Mouse (Mus musculus): ENCODE measurements at regions not wholly inside any gene's neighbourhood (a gene's known extent, or its start where the extent isn't known, plus 50 kb on each side); places are given as distances from the start of the nearest gene placed in this dataset.

- Histone ChIP-seq H3K27me3 (replicated peaks) (peaks cover 2% of the 10 kb centered on the region), H3K4me3 (replicated peaks in 1 of 3; ENCODE audit: low read depth in 2 of 3, low read length in 2 of 3, poor library complexity in 1 of 3) (no peak overlapping the region), H3K9ac (ENCODE audit: insufficient read depth, low read depth) (no peak overlapping the region), H3K4me2 (ENCODE audit: insufficient read depth, low read depth, poor library complexity, severe bottlenecking) (no peak overlapping the region), H3K9me3 (replicated peaks; ENCODE audit: low read length) (no peaks in the 10 kb centered on the region), H3K79me2 (replicated peaks; ENCODE audit: control insufficient read depth, extremely low read depth, insufficient read depth, poor library complexity, severe bottlenecking) (no peaks in the 10 kb centered on the region), H3K36me3 (replicated peaks in 1 of 2; ENCODE audit: control insufficient read depth in 1 of 2, insufficient read depth in 1 of 2, low read length in 1 of 2) (no peaks in the 10 kb centered on the region), H3K27ac (ENCODE audit: insufficient read depth, low read depth) (no peak overlapping the region), H3K4me1 (ENCODE audit: control insufficient read depth in 1 of 2, insufficient read depth in 2 of 2) (peaks cover 4 to 17% of the 10 kb centered on the region in 2 experiments; a peak in 3 of 4 replicates)
- DNase-seq (ENCODE audit: extremely low read depth), result no peak
- dilution Hi-C loops (cut with MboI; ENCODE audit: extremely low pct_ligation_motif_present, extremely low pct_unique_long_range_greater_than_20kb, low sequenced_read_pairs) (no loop called here), in situ Hi-C loops (cut with MboI; ENCODE audit: low pct_ligation_motif_present, low pct_unique_long_range_greater_than_20kb, low sequenced_read_pairs) (no loop called here)
- TF ChIP-seq IRF4 (IDR thresholded peaks at IDR 0.05; ENCODE audit: low read depth, low read length) (no peak), KAT2A (IDR thresholded peaks at IDR 0.05; ENCODE audit: insufficient replicate concordance, low read length) (no peak), TBP (conservative IDR thresholded peaks at IDR 0.05; ENCODE audit: low read depth, low read length) (no peak), SMC3 (IDR thresholded peaks at IDR 0.05; ENCODE audit: low read depth, low read length) (no peak), ZMIZ1 (IDR thresholded peaks at IDR 0.05; ENCODE audit: low read depth, low read length) (no peak), ELF1 (IDR thresholded peaks at IDR 0.05; ENCODE audit: low read depth, low read length) (no peak), USF1 (IDR thresholded peaks at IDR 0.05; ENCODE audit: low read depth, low read length) (no peak), MEF2A (IDR thresholded peaks at IDR 0.05; ENCODE audit: borderline replicate concordance, low read depth, low read length) (no peak), MAX (IDR thresholded peaks at IDR 0.05; ENCODE audit: low read length) (no peak), ZNF384 (IDR thresholded peaks at IDR 0.05; ENCODE audit: low read depth, low read length) (no peak), NRF1 (IDR thresholded peaks at IDR 0.05; ENCODE audit: low read depth, low read length) (no peak), RAD21 (IDR thresholded peaks at IDR 0.05; ENCODE audit: low read depth, low read length) (no peak), EP300 (IDR thresholded peaks at IDR 0.05; ENCODE audit: low read length) (no peak), NELFE (IDR thresholded peaks at IDR 0.05; ENCODE audit: low read depth, low read length) (no peak), JUN (IDR thresholded peaks at IDR 0.05; ENCODE audit: insufficient read depth, low read depth, low read length) (no peak), MXI1 (IDR thresholded peaks at IDR 0.05; ENCODE audit: low read depth, low read length) (no peak)
Observed at GRCm38 (mm10) chr6:117303361-117303760, 135.0 kb downstream of the Cxcl12 start.

GRCm38 (mm10) chr6:117305736-117306250 lies 137.5 kb downstream of the Cxcl12 start:
- TF ChIP-seq UBTF (IDR thresholded peaks at IDR 0.05; ENCODE audit: low read depth, low read length) (no peak), BHLHE40 (IDR thresholded peaks at IDR 0.05; ENCODE audit: low read depth, low read length) (0 out of 2 replicates have a peak, but pooled peaks have one; percentile 44)
- Histone ChIP-seq H3K9me3 (replicated peaks; ENCODE audit: low read length) (no peaks in the 10 kb centered on the region), H3K4me1 (ENCODE audit: control insufficient read depth in 1 of 2, insufficient read depth in 2 of 2) (peaks cover 4 to 17% of the 10 kb centered on the region in 2 experiments; a peak in 3 of 4 replicates), H3K27me3 (replicated peaks) (peaks cover 2% of the 10 kb centered on the region), H3K36me3 (replicated peaks in 1 of 2; ENCODE audit: control insufficient read depth in 1 of 2, insufficient read depth in 1 of 2, low read length in 1 of 2) (no peaks in the 10 kb centered on the region), H3K9ac (ENCODE audit: insufficient read depth, low read depth) (no peak overlapping the region), H3K4me2 (ENCODE audit: insufficient read depth, low read depth, poor library complexity, severe bottlenecking) (no peak overlapping the region), H3K79me2 (replicated peaks; ENCODE audit: control insufficient read depth, extremely low read depth, insufficient read depth, poor library complexity, severe bottlenecking) (no peaks in the 10 kb centered on the region), H3K27ac (ENCODE audit: insufficient read depth, low read depth) (no peak overlapping the region), H3K4me3 (replicated peaks in 1 of 3; ENCODE audit: low read depth in 2 of 3, low read length in 2 of 3, poor library complexity in 1 of 3) (no peak overlapping the region)
- in situ Hi-C loops (cut with MboI; ENCODE audit: low pct_ligation_motif_present, low pct_unique_long_range_greater_than_20kb, low sequenced_read_pairs), result no loop called here
- DNase-seq (ENCODE audit: extremely low read depth), result peak; percentile 62
- dilution Hi-C loops (cut with MboI; ENCODE audit: extremely low pct_ligation_motif_present, extremely low pct_unique_long_range_greater_than_20kb, low sequenced_read_pairs), result no loop called here
